Mouse (Mus musculus): ENCODE measurements around the gene Rbfox3. TPM values are rescaled to one million over a fixed set of nuclear protein-coding genes. Genes with fewer than 3 reads are reported as not detected.

Gene Rbfox3
- polyA plus RNA-seq, 1 experiment from 2014 or later: not detected

- ATAC-seq (no peak), DNase-seq (ENCODE audit: low read depth, low spot score) (no peak)
- CTCF ChIA-PET: interaction anchor here (1.5 kb wide), 1 partner anchor 12 kb away, joined by 5 read pairs; no protein-coding TSS in a partner anchor
- POLR2A ChIA-PET: no interaction called here
- peaks cover 3% of the 10 kb centered on the region for H3K27me3 ChIP-seq
- in situ Hi-C loops (cut with MboI; ENCODE audit: low pct_unique_long_range_greater_than_20kb): no loop called here
- no peak for TF ChIP-seq CTCF (IDR thresholded peaks at IDR 0.05)
These were observed 415.2 kb downstream of the Rbfox3 start for GRCm38 (mm10) chr11:118496066-118496689.

DNA sequence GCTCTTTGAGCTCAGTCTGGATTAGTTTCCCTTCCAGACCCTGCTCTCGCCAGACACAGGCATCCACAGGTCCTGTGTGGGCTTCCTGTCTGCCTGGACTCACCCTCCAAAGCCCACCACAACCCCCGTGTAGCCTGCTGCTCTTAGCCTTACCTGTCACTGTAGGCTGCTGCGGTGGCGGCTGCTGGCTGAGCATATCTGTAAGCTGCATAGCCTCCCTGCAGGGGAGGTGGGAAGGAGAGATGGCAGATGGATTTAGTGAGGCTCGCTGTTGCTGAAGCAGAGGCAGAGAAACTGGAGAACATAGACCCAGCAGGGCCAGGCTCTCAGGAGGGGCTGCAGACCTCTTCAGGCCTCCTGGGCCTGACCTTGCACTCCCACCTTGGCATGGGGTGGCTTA is 416.3 kb downstream of the Rbfox3 start:
- ATAC-seq: no peak
- ChIA-PET POLR2A (no interaction called here), CTCF (interaction anchor here (1.0 to 1.5 kb wide), 2 partner anchors 13 to 26 kb away, joined by 3 to 5 read pairs; no protein-coding TSS in a partner anchor)
- in situ Hi-C loops (cut with MboI; ENCODE audit: low pct_unique_long_range_greater_than_20kb): no loop called here
- peaks cover 3% of the 10 kb centered on the region for H3K27me3 ChIP-seq
- TF ChIP-seq CTCF (IDR thresholded peaks at IDR 0.05): no peak
- no peak for DNase-seq (ENCODE audit: low read depth, low spot score)

DNA sequence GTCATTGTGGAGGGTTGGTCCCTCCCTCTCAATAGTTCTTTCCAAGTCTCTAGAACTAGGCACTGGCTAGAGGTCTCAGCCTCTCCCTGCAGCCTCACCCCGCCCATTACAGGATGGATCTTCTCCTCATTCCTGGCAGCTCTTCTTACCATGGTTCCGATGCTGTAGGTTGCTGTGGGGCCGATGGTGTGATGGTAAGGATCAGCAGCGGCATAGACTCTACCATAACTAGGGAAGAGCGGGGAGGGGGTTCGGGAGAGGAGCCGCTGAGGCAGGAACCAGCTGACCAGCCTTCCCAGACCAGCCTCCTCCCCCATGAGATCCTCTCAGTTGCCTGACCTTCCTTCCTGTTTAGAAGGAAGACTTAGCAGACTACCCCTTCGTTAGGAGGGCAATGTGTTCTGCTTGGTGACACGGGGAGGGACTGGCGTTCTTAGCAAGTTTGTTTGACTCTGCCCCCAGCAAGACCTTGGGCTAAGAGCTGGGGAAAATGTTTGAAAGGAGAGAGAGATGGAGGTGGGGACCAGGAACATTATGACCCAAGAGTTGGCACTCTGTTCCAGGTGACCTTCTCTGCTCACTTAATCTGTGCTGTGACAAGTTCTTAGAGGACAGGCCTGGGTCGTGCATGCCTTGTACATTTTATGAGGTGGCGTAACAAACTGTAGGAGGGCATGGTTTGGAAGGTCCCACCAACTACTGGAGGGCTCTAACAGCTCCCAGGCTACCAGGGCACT is 417.2 kb downstream of the Rbfox3 start:
- no peak for DNase-seq (ENCODE audit: low read depth, low spot score)
- ATAC-seq: no peak
- POLR2A ChIA-PET: no interaction called here
- peaks cover 3% of the 10 kb centered on the region for H3K27me3 ChIP-seq
- TF ChIP-seq CTCF (IDR thresholded peaks at IDR 0.05): no peak
- in situ Hi-C loops (cut with MboI; ENCODE audit: low pct_unique_long_range_greater_than_20kb): no loop called here
- CTCF ChIA-PET: interaction anchor here (1.0 kb wide), 1 partner anchor 25 kb away, joined by 3 read pairs; no protein-coding TSS in a partner anchor

DNA sequence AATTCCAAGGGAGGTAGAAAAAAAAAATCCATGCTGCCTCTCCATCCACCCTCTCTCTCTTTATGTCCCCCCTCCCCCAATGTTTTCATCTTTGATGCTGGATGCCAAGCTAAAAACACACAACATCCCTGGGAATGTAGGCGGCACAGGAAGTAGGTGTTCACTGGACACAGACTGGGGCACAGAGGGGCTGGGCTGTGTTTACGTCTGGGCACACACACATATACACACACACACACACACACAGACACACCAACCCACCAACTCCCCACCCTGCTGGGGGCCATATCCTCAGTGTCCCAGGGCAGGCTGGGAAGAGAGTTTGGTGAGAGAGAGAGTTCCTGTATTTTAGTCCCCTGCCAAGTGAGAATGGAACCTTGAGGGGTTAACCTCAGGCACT is 417.9 kb downstream of the Rbfox3 start:
- CTCF ChIA-PET: interaction anchor here (1.2 kb wide), 1 partner anchor 14 kb away, joined by 3 read pairs; no protein-coding TSS in a partner anchor
- no peak for ATAC-seq
- peaks cover 3% of the 10 kb centered on the region for H3K27me3 ChIP-seq
- in situ Hi-C loops (cut with MboI; ENCODE audit: low pct_unique_long_range_greater_than_20kb): no loop called here
- no peak for DNase-seq (ENCODE audit: low read depth, low spot score)
- POLR2A ChIA-PET: interaction anchor here (0.8 kb wide), 1 partner anchor 14 kb away, joined by 3 read pairs; no protein-coding TSS in a partner anchor
- no peak for TF ChIP-seq CTCF (IDR thresholded peaks at IDR 0.05)

- no peak for TF ChIP-seq CTCF (IDR thresholded peaks at IDR 0.05)
- ChIA-PET CTCF (interaction anchor here (1.2 kb wide), 1 partner anchor 16 kb away, joined by 4 read pairs; no protein-coding TSS in a partner anchor), POLR2A (interaction anchor here (0.7 kb wide), 1 partner anchor 32 kb away, joined by 4 read pairs; no protein-coding TSS in a partner anchor)
- DNase-seq (ENCODE audit: low read depth, low spot score) (no peak), ATAC-seq (no peak)
- in situ Hi-C loops (cut with MboI; ENCODE audit: low pct_unique_long_range_greater_than_20kb): no loop called here
- no peaks in the 10 kb centered on the region for H3K27me3 ChIP-seq
These were observed 420.2 kb downstream of the Rbfox3 start for GRCm38 (mm10) chr11:118491230-118491629.

DNA sequence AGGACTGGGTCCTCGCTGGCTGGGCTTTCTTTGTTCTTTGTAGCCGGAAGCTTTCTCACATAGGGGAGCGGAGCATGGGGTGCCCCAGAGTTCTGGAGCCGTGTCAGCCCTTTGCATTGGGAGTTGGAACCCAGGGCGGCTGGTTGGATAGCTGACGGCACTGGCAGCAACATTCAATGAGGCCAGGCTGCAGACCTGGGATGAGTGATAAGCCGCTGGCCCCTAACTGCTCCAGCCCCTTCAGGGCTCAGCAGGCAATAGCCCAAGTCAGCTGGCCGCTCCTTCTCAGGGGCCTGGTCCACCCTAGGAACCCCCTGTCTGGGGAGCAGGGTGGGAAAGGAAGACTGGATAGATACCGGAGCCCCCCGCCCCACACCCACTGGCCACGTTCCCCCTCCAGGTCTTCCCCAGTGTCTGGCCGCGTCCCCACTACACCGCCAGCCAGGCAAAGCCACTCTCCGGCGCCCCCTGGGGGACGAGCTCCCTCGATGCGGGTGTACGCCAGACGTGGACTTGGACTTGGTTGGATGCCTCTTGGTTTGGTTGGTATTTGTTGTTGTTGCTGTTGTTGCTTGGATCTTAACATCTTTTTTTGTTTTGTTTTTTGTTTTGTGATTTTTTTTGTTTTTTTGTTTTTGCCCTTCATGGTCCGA is 420.7 kb downstream of the Rbfox3 start:
- no peak for DNase-seq (ENCODE audit: low read depth, low spot score)
- TF ChIP-seq CTCF (IDR thresholded peaks at IDR 0.05): no peak
- no peaks in the 10 kb centered on the region for H3K27me3 ChIP-seq
- ChIA-PET POLR2A (interaction anchor here (0.7 kb wide), 1 partner anchor 31 kb away, joined by 4 read pairs; no protein-coding TSS in a partner anchor), CTCF (interaction anchor here (1.2 kb wide), 1 partner anchor 17 kb away, joined by 4 read pairs; no protein-coding TSS in a partner anchor)
- in situ Hi-C loops (cut with MboI; ENCODE audit: low pct_unique_long_range_greater_than_20kb): no loop called here
- no peak for ATAC-seq

GRCm38 (mm10) chr11:118488907-118489270 is 422.5 kb downstream of the Rbfox3 start:
- in situ Hi-C loops (cut with MboI; ENCODE audit: low pct_unique_long_range_greater_than_20kb): no loop called here
- POLR2A ChIA-PET: no interaction called here
- CTCF ChIA-PET: no interaction called here
- TF ChIP-seq CTCF (IDR thresholded peaks at IDR 0.05): no peak
- H3K27me3 ChIP-seq: no peaks in the 10 kb centered on the region
- DNase-seq (ENCODE audit: low read depth, low spot score): no peak
- ATAC-seq: no peak

- no peaks in the 10 kb centered on the region for H3K27me3 ChIP-seq
- no peak for DNase-seq (ENCODE audit: low read depth, low spot score)
- no peak for TF ChIP-seq CTCF (IDR thresholded peaks at IDR 0.05)
- no peak for ATAC-seq
- in situ Hi-C loops (cut with MboI; ENCODE audit: low pct_unique_long_range_greater_than_20kb): no loop called here
- ChIA-PET CTCF (interaction anchor here (0.8 kb wide), 1 partner anchor 10 kb away, joined by 3 read pairs; no protein-coding TSS in a partner anchor), POLR2A (no interaction called here)
These were observed 423.0 kb downstream of the Rbfox3 start for GRCm38 (mm10) chr11:118488191-118488906.

- ChIA-PET CTCF (no interaction called here), POLR2A (no interaction called here)
- H3K27me3 ChIP-seq: no peaks in the 10 kb centered on the region
- no peak for ATAC-seq
- DNase-seq (ENCODE audit: low read depth, low spot score): no peak
- no peak for TF ChIP-seq CTCF (IDR thresholded peaks at IDR 0.05)
- in situ Hi-C loops (cut with MboI; ENCODE audit: low pct_unique_long_range_greater_than_20kb): no loop called here
These were observed 424.3 kb downstream of the Rbfox3 start for GRCm38 (mm10) chr11:118486881-118487772.
